Mouse (Mus musculus): ENCODE data around the gene Slc39a10.

DNA sequence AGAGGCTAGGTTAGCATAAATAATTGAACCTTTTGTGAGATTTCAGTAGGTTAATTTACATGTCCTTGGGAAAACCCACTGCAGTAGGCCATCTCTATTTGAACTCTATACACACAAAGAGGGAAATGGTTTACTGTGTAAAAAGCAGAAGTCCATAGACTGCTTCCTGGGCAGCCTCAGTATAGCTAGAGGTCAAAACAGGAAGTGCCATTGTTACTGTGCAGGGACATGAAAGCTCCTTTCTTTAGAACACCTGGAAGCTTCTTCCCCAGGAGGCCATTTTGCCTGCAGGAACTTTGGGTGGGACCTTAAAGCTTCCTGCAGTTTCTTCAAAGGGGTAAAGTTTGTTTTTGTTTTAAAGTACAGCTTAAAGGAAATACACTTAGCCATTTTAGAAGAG, 29.0 kb upstream of the Slc39a10 start:
- no peak for TF ChIP-seq POLR2A (IDR thresholded peaks at IDR 0.05; ENCODE audit: low read depth, low read length)
- no peak for TF ChIP-seq CTCF (IDR thresholded peaks at IDR 0.05; ENCODE audit: extremely low read depth, insufficient read length, insufficient replicate concordance, low read depth, low read length)

Measured in small intestine, adult 2 months (tissue).